32 mouse cellular contexts compared by ENCODE assay signal in genomic region chr16:18738303-18738702, GRCm38 (mm10). TPM values are rescaled to one million over a fixed set of nuclear protein-coding genes. Genes with fewer than 3 reads are reported as not detected.
DNase-seq lines count a peak whose midpoint lies in the region; ATAC-seq and TF ChIP-seq lines count a peak whose summit lies in the region.
"Had no signal": no experiment of that assay in that cellular context is flagged by ENCODE, and none has a peak within 500 bp of the region (broad histone marks: within the 10 kb centered on the region; RNA-seq: fewer than 3 reads in every experiment).

No protein-coding gene starts in this region.

- no peak overlapping the region for H3K9ac ChIP-seq in heart, adult 2 months (ENCODE audit: low read depth, low read length)
- H3K9ac ChIP-seq in ES-E14 (ENCODE audit: insufficient read depth, low read depth, low read length, poor library complexity, severe bottlenecking) = peak overlapping the region; percentile 45; the same call in 1 of the 2 replicates
- no peak overlapping the region for H3K9ac ChIP-seq in hindbrain, embryonic 16.5 days (ENCODE audit: low read depth, low read length)
- H3K9ac ChIP-seq: forebrain, postnatal 0 days; heart, embryonic 12.5 days; heart, embryonic 15.5 days; hindbrain, embryonic 13.5 days had no signal

- TF ChIP-seq POLR2A in heart, adult 2 months (IDR thresholded peaks at IDR 0.05; ENCODE audit: insufficient read depth, low read depth, low read length) = no peak

- TF ChIP-seq EP300 in heart, adult 2 months (IDR thresholded peaks at IDR 0.05; ENCODE audit: insufficient read depth, low read depth, low read length) = no peak

- H3K36me3 ChIP-seq in heart, adult 2 months (ENCODE audit: control insufficient read depth, insufficient read depth, low read length) = no peaks in the 10 kb centered on the region
- no peaks in the 10 kb centered on the region for H3K36me3 ChIP-seq in ES-E14 (ENCODE audit: control insufficient read depth, insufficient read depth, low read length, poor library complexity, severe bottlenecking)
- H3K36me3 ChIP-seq in hindbrain, embryonic 16.5 days (ENCODE audit: control insufficient read depth, insufficient read depth, low read length) = no peaks in the 10 kb centered on the region
- H3K36me3 ChIP-seq: heart, embryonic 12.5 days; heart, embryonic 15.5 days; hindbrain, embryonic 10.5 days; hindbrain, embryonic 13.5 days had no signal

- TF ChIP-seq CTCF in heart, adult 2 months (IDR thresholded peaks at IDR 0.05) = no peak

- in situ Hi-C loops in ES-E14 (cut with MboI; ENCODE audit: low sequenced_read_pairs in 2 of 2, unreplicated experiment in 2 of 2) = no loop called here

- DNase-seq in heart, adult 2 months = no peak
- DNase-seq in heart, adult 18-20 months = no peak
- DNase-seq in ES-E14 (ENCODE audit: low read depth, low spot score) (peak; percentile 27), ZHBTc4 (ENCODE audit: low read depth, low spot score) (peak; percentile 88)
- no peak for DNase-seq in embryo, embryonic 9.5 days (ENCODE audit: extremely low spot score)
- DNase-seq: adrenal gland, adult 2 months; adrenal gland, postnatal 14 days; B cell, adult 2 months; cerebellum, adult 11-12 months; cerebellum, adult 8-10 months; cerebellum, postnatal 10 days; cerebellum, postnatal 36 days; embryo, embryonic 11 days; forebrain, postnatal 0 days; gastrocnemius, postnatal 10 days; gastrocnemius, postnatal 36 days; heart, postnatal 10 days; heart, postnatal 36 days; kidney, adult 2 months had no signal

- H3K4me3 ChIP-seq in heart, adult 2 months = no peak overlapping the region
- no peak overlapping the region for H3K4me3 ChIP-seq in ES-E14 (ENCODE audit: insufficient read depth in 1 of 2, low read depth in 1 of 2, low read length in 2 of 2, poor library complexity in 1 of 2, severe bottlenecking in 1 of 2)
- H3K4me3 ChIP-seq in hindbrain, embryonic 16.5 days (ENCODE audit: low read length) = no peak overlapping the region
- H3K4me3 ChIP-seq: heart, embryonic 12.5 days; heart, embryonic 15.5 days; hindbrain, embryonic 10.5 days; hindbrain, embryonic 13.5 days had no signal

- intact Hi-C loops in heart, adult 2 months (cut with DNase I) = no loop called here

- no peak overlapping the region for H3K4me2 ChIP-seq in hindbrain, embryonic 16.5 days (ENCODE audit: low read length)
- H3K4me2 ChIP-seq: heart, embryonic 12.5 days; heart, embryonic 15.5 days; hindbrain, embryonic 13.5 days had no signal

- no peaks in the 10 kb centered on the region for H3K79me2 ChIP-seq in heart, adult 2 months (replicated peaks; ENCODE audit: control insufficient read depth, insufficient read depth, low read length)

- no peaks in the 10 kb centered on the region for H3K27me3 ChIP-seq in heart, adult 2 months (ENCODE audit: control insufficient read depth, insufficient read depth, low read length)
- H3K27me3 ChIP-seq in hindbrain, embryonic 16.5 days (replicated peaks; ENCODE audit: control insufficient read depth, insufficient read depth, low read length) = no peaks in the 10 kb centered on the region
- H3K27me3 ChIP-seq: hindbrain, embryonic 13.5 days had no signal

- H3K4me1 ChIP-seq in heart, adult 2 months (ENCODE audit: control insufficient read depth, insufficient read depth, low read length) = peaks cover 9% of the 10 kb centered on the region
- peaks cover 9 to 32% of the 10 kb centered on the region in 2 experiments; a peak in 3 of 4 replicates for H3K4me1 ChIP-seq in ES-E14 (ENCODE audit: control insufficient read depth in 2 of 2, insufficient read depth in 2 of 2, low read length in 2 of 2, poor library complexity in 1 of 2)
- H3K4me1 ChIP-seq in hindbrain, embryonic 16.5 days (ENCODE audit: control insufficient read depth, insufficient read depth, low read depth, low read length) = no peaks in the 10 kb centered on the region
- H3K4me1 ChIP-seq: heart, embryonic 12.5 days; hindbrain, embryonic 10.5 days; hindbrain, embryonic 13.5 days had no signal

- H3K9me3 ChIP-seq in ES-E14 (ENCODE audit: control insufficient read depth, insufficient read depth, low read depth, low read length) = no peaks in the 10 kb centered on the region
- H3K9me3 ChIP-seq in hindbrain, embryonic 16.5 days (ENCODE audit: control insufficient read depth, low read length) = no peaks in the 10 kb centered on the region
- H3K9me3 ChIP-seq: heart, embryonic 12.5 days; heart, embryonic 15.5 days; hindbrain, embryonic 10.5 days; hindbrain, embryonic 13.5 days had no signal

- H3K27ac ChIP-seq in heart, adult 2 months = peak overlapping the region; percentile 9
- H3K27ac ChIP-seq in ES-E14 (ENCODE audit: insufficient read depth, low read depth, low read length, poor library complexity, severe bottlenecking) = peak overlapping the region; percentile 84; the same call in 1 of the 2 replicates
- H3K27ac ChIP-seq in hindbrain, embryonic 16.5 days (ENCODE audit: low read depth, low read length) = no peak overlapping the region
- H3K27ac ChIP-seq: heart, embryonic 15.5 days; hindbrain, embryonic 10.5 days; hindbrain, embryonic 13.5 days; hindbrain, postnatal 0 days had no signal

- no peak for ATAC-seq in erythroblast, adult 5-6 weeks (replicated peaks; ENCODE audit: low FRiP score, poor library complexity, severe bottlenecking)
- no peak for ATAC-seq in hindbrain, embryonic 16.5 days
- ATAC-seq: forebrain, embryonic 14.5 days; forebrain, postnatal 0 days; hindbrain, postnatal 0 days; inflammation-experienced regulatory T-cells, adult 6 months; intestine, embryonic 16.5 days had no signal

TF ChIP-seq in ES-E14, 5 proteins besides CTCF, POLR2A, EP300 and RAD21:
- TF ChIP-seq ZNF384 (IDR thresholded peaks at IDR 0.05; ENCODE audit: low read depth, low read length) = no peak
- TF ChIP-seq ZC3H11A (IDR thresholded peaks at IDR 0.05; ENCODE audit: borderline replicate concordance, low read depth, low read length) = no peak
- no peak for TF ChIP-seq HCFC1 (IDR thresholded peaks at IDR 0.05; ENCODE audit: borderline replicate concordance, insufficient read depth, low read length)
- TF ChIP-seq MAFK (IDR thresholded peaks at IDR 0.05; ENCODE audit: insufficient read depth, low read depth, low read length) = no peak
- TF ChIP-seq CHD2 (IDR thresholded peaks at IDR 0.05; ENCODE audit: low read depth, low read length) = no peak

RNA-seq across cellular contexts. Expression of gene Cldn5, which starts 38.3 kb away (rescaled TPM):
- total RNA-seq in heart, adult 2 months (2021) = 10 to 100 TPM; 14.7 to 19.5 TPM
- 27.6 and 38.3 TPM in 2 replicates for polyA plus RNA-seq in heart, adult 2 months (2012; rRNA removed)
- total RNA-seq in heart, adult 18-20 months (2021) = 10 to 100 TPM; 15.4 to 22.7 TPM
- 2.5 and 9.1 TPM in 2 replicates for total RNA-seq in ES-E14 (2012; rRNA removed)
- total RNA-seq in erythroblast, adult 5-6 weeks (2015; ENCODE audit: low replicate concordance) = not detected in 2 replicates
- total RNA-seq in erythroblast, adult 5-6 weeks (2017; ENCODE audit: low replicate concordance) = not detected in 2 replicates
- 124 and 125 TPM in 2 replicates for polyA plus RNA-seq in hindbrain, embryonic 16.5 days (2015; fragmentation: Nextera tagmentation; extraction: Ambion mirVana)
- total RNA-seq: CH12.LX; granulocyte monocyte progenitor cell, adult 5-6 weeks; MEL had no signal
- polyA plus RNA-seq: inflammation-experienced regulatory T-cells, adult 6 months had no signal

Comparison
In these comparisons a context has a peak if more than half of its experiments do, and no peak if none do; other contexts are left out.
1. DNase-seq: peak in ES-E14 (single experiment) and ZHBTc4 (single experiment); none in heart, adult 2 months (0 of 2), heart, adult 18-20 months (0 of 2) and embryo, embryonic 9.5 days (single experiment).